Mouse (Mus musculus) MEL (cell line): ENCODE data around the gene Papola. TPM values are rescaled to one million over a fixed set of nuclear protein-coding genes. Genes with fewer than 3 reads are reported as not detected.

Source experiments
- DNase-seq: peaks from one replicate; pipeline ENCODE4 v3.0.0; 2011; ENCODE audit warnings: low read depth, low spot score
- H3K27ac ChIP-seq: 2 replicates; pipeline ENCODE4 v1.5.1; 2012; ENCODE audit warnings: low read depth, mild to moderate bottlenecking, control low read depth, low read length, moderate library complexity; ENCODE audit not compliant: control insufficient read depth
- H3K27me3 ChIP-seq, 2 experiments: fragments of 150-350 bp in 1 of 2; sonication (generic) in 1 of 2; 2 replicates each; pipeline ENCODE4 v1.6.1; 2012; ENCODE audit warnings: low read length in 2 of 2, mild to moderate bottlenecking in 2 of 2, improper control_type of control experiment in 1 of 2, moderate library complexity in 1 of 2; ENCODE audit not compliant: insufficient read depth in 2 of 2, control insufficient read depth in 1 of 2
- H3K36me3 ChIP-seq, 2 experiments: 2 replicates each; pipeline ENCODE4 v1.6.1; 2012 to 2014; ENCODE audit warnings: low read length in 2 of 2, improper control_type of control experiment in 1 of 2, inconsistent platforms in 1 of 2, mild to moderate bottlenecking in 1 of 2; ENCODE audit not compliant: insufficient read depth in 2 of 2, control insufficient read depth in 1 of 2
- H3K4me1 ChIP-seq, 2 experiments: fragments of 150-350 bp in 1 of 2; sonication (generic) in 1 of 2; 2 replicates each; pipeline ENCODE4 v1.6.1; 2012; ENCODE audit warnings: low read length in 2 of 2, improper control_type of control experiment in 1 of 2, mild to moderate bottlenecking in 1 of 2; ENCODE audit not compliant: insufficient read depth in 2 of 2, control insufficient read depth in 1 of 2
- H3K4me3 ChIP-seq, 2 experiments: fragments of 150-350 bp in 1 of 2; sonication (generic) in 1 of 2; 2 replicates each; pipeline ENCODE4 v1.5.1; 2012; ENCODE audit warnings: low read depth in 2 of 2, low read length in 2 of 2, mild to moderate bottlenecking in 2 of 2, moderate library complexity in 2 of 2, control low read depth in 1 of 2, improper control_type of control experiment in 1 of 2; ENCODE audit not compliant: control insufficient read depth in 1 of 2, insufficient read depth in 1 of 2
- H3K79me2 ChIP-seq: 2 replicates; pipeline ENCODE4 v1.6.1; 2012; ENCODE audit warnings: mild to moderate bottlenecking, low read length, moderate library complexity; ENCODE audit not compliant: control insufficient read depth, poor library complexity, insufficient read depth
- H3K9ac ChIP-seq: 2 replicates; pipeline ENCODE4 v1.6.1; 2012; ENCODE audit warnings: low read depth, mild to moderate bottlenecking, control low read depth, low read length, moderate library complexity; ENCODE audit not compliant: control insufficient read depth, poor library complexity, severe bottlenecking
- H3K9me3 ChIP-seq: fragments of 150-350 bp; sonication (generic); replicated peaks from 2 replicates; pipeline ENCODE4 v1.6.1; 2012; ENCODE audit warnings: mild to moderate bottlenecking, low read length, improper control_type of control experiment, moderate library complexity; ENCODE audit not compliant: insufficient read depth
- CHD2 ChIP-seq: IDR thresholded peaks from 2 replicates; pipeline ENCODE4 v1.6.1; 2011; ENCODE audit warnings: low read length, improper control_type of control experiment
- ELF1 ChIP-seq: IDR thresholded peaks from 2 replicates; pipeline ENCODE4 v1.6.1; 2014; ENCODE audit warnings: low read depth, mild to moderate bottlenecking, inconsistent platforms, low read length, improper control_type of control experiment, moderate library complexity
- GATA1 ChIP-seq: IDR thresholded peaks from 2 replicates; pipeline ENCODE4 v1.6.1; 2011; ENCODE audit warnings: low read depth, low read length, improper control_type of control experiment
- KAT2A ChIP-seq: conservative IDR thresholded peaks from 2 replicates; pipeline ENCODE4 v1.6.1; 2012; ENCODE audit warnings: low read depth, low read length, improper control_type of control experiment, inconsistent platforms
- MAFK ChIP-seq: IDR thresholded peaks from 2 replicates; pipeline ENCODE4 v1.6.1; 2011; ENCODE audit warnings: low read depth, mild to moderate bottlenecking, low read length, improper control_type of control experiment, borderline replicate concordance
- MAZ ChIP-seq: IDR thresholded peaks from 2 replicates; pipeline ENCODE4 v1.6.1; 2012; ENCODE audit warnings: low read depth, mild to moderate bottlenecking, inconsistent platforms, low read length, improper control_type of control experiment
- MEF2A ChIP-seq: IDR thresholded peaks from 2 replicates; pipeline ENCODE4 v1.6.1; 2014; ENCODE audit warnings: low read depth, mild to moderate bottlenecking, inconsistent platforms, low read length, improper control_type of control experiment; ENCODE audit not compliant: poor library complexity, insufficient replicate concordance, severe bottlenecking; ENCODE audit errors: extremely low read depth
- MXI1 ChIP-seq: IDR thresholded peaks from 2 replicates; pipeline ENCODE4 v1.6.1; 2011; ENCODE audit warnings: mild to moderate bottlenecking, low read depth, low read length, improper control_type of control experiment
- MYB ChIP-seq: IDR thresholded peaks from 2 replicates; pipeline ENCODE4 v1.6.1; 2011; ENCODE audit warnings: mild to moderate bottlenecking, low read depth, low read length, improper control_type of control experiment
- MYC ChIP-seq: IDR thresholded peaks from 2 replicates; pipeline ENCODE4 v1.6.1; 2011; ENCODE audit warnings: low read depth, mild to moderate bottlenecking, low read length, improper control_type of control experiment, moderate library complexity
- RAD21 ChIP-seq: IDR thresholded peaks from 2 replicates; pipeline ENCODE4 v1.6.1; 2011; ENCODE audit warnings: mild to moderate bottlenecking, low read depth, low read length, improper control_type of control experiment
- UBTF ChIP-seq: IDR thresholded peaks from 2 replicates; pipeline ENCODE4 v1.6.1; 2012; ENCODE audit warnings: low read depth, mild to moderate bottlenecking, inconsistent platforms, low read length, improper control_type of control experiment, moderate library complexity, borderline replicate concordance; ENCODE audit not compliant: insufficient read depth
- USF1 ChIP-seq: IDR thresholded peaks from 2 replicates; pipeline ENCODE4 v1.6.1; 2014; ENCODE audit warnings: low read depth, mild to moderate bottlenecking, inconsistent platforms, low read length, improper control_type of control experiment, moderate library complexity
- USF2 ChIP-seq, 2 experiments: IDR thresholded peaks; 2 replicates each; pipeline ENCODE4 v1.6.1; 2011 to 2012; ENCODE audit warnings: improper control_type of control experiment in 2 of 2, low read length in 2 of 2, borderline replicate concordance in 1 of 2, inconsistent platforms in 1 of 2, low read depth in 1 of 2, mild to moderate bottlenecking in 1 of 2; ENCODE audit not compliant: insufficient read depth in 1 of 2
- ZC3H11A ChIP-seq: IDR thresholded peaks from 2 replicates; pipeline ENCODE4 v1.6.1; 2012; ENCODE audit warnings: low read depth, mild to moderate bottlenecking, inconsistent platforms, low read length, improper control_type of control experiment
- ZKSCAN1 ChIP-seq: IDR thresholded peaks from 2 replicates; pipeline ENCODE4 v1.6.1; 2012; ENCODE audit warnings: low read depth, mild to moderate bottlenecking, inconsistent platforms, low read length, improper control_type of control experiment, moderate library complexity
- ZMIZ1 ChIP-seq: IDR thresholded peaks from 2 replicates; pipeline ENCODE4 v1.6.1; 2012; ENCODE audit warnings: low read depth, mild to moderate bottlenecking, inconsistent platforms, low read length, improper control_type of control experiment, moderate library complexity
- ZNF384 ChIP-seq: IDR thresholded peaks from 2 replicates; pipeline ENCODE4 v1.6.1; 2012; ENCODE audit warnings: low read depth, mild to moderate bottlenecking, inconsistent platforms, low read length, improper control_type of control experiment
- polyA plus RNA-seq, 2 experiments: library from polyadenylated mRNA; stranded (reverse) in 1 of 2; unstranded in 1 of 2; fragments of >175 nt in 1 of 2; fragments of >200 nt in 1 of 2; gene quantifications; 2 replicates each; pipeline versions ENCODE4 v1.2.1 to v1.2.4; 2012; ENCODE audit warnings: low replicate concordance in 2 of 2, low read depth in 1 of 2; ENCODE audit not compliant: insufficient read length in 2 of 2, insufficient read depth in 1 of 2, missing spikeins in 1 of 2
- total RNA-seq: library from RNA; depleted of rRNA; stranded (reverse); fragments of 300-350 nt; gene quantifications from 2 replicates; pipeline ENCODE4 v1.2.3, GENCODE M21; 2012

Gene Papola
- total and polyA plus RNA-seq, 3 experiments = 144 to 329 (median 193) TPM

- TF ChIP-seq ZMIZ1 (no peak), MYB (no peak), GATA1 (peak; percentile 83), MAZ (peak; percentile 57; the same call in 1 of the 2 replicates), ZC3H11A (no peak), RAD21 (no peak), CHD2 (no peak), MEF2A (0 out of 2 replicates have a peak, but pooled peaks have one; percentile 5), ZNF384 (no peak), MXI1 (peak; percentile 39; the same call in 1 of the 2 replicates), UBTF (no peak), ZKSCAN1 (no peak), MAFK (no peak; the same call in 1 of the 2 replicates), KAT2A (no peak; the same call in 1 of the 2 replicates)
Measured at GRCm38 (mm10) chr12:105759849-105760478, 24.5 kb upstream of the Papola start (continued).

- Histone ChIP-seq H3K9ac (no peak overlapping the region), H3K27me3 (no peaks in the 10 kb centered on the region), H3K4me1 (peaks cover 3 to 15% of the 10 kb centered on the region in 2 experiments; a peak in 3 of 4 replicates), H3K79me2 (no peaks in the 10 kb centered on the region), H3K36me3 (peaks cover 0 to 2% of the 10 kb centered on the region in 2 experiments; a peak in 2 of 4 replicates), H3K9me3 (no peaks in the 10 kb centered on the region), H3K4me3 (no peak overlapping the region), H3K27ac (no peak overlapping the region)
- DNase-seq = no peak
- no peak for TF ChIP-seq MAZ
- no peak for TF ChIP-seq USF1
- no peak for TF ChIP-seq MYC
- no peak for TF ChIP-seq USF2 (IDR thresholded peaks at IDR 0.05; ENCODE audit: borderline replicate concordance in 1 of 2, insufficient read depth in 1 of 2, low read depth in 1 of 2, low read length in 2 of 2)
- no peak for TF ChIP-seq ELF1
- TF ChIP-seq RAD21 = no peak
Measured at GRCm38 (mm10) chr12:105761171-105761570, 23.3 kb upstream of the Papola start.
